Mouse (Mus musculus) lung, postnatal 14 days (tissue): Measurements from ENCODE around the gene Cdip1.

Source experiments
- DNase-seq: peaks from one replicate; pipeline ENCODE4 v3.0.0; 2021

Gene Cdip1

DNA sequence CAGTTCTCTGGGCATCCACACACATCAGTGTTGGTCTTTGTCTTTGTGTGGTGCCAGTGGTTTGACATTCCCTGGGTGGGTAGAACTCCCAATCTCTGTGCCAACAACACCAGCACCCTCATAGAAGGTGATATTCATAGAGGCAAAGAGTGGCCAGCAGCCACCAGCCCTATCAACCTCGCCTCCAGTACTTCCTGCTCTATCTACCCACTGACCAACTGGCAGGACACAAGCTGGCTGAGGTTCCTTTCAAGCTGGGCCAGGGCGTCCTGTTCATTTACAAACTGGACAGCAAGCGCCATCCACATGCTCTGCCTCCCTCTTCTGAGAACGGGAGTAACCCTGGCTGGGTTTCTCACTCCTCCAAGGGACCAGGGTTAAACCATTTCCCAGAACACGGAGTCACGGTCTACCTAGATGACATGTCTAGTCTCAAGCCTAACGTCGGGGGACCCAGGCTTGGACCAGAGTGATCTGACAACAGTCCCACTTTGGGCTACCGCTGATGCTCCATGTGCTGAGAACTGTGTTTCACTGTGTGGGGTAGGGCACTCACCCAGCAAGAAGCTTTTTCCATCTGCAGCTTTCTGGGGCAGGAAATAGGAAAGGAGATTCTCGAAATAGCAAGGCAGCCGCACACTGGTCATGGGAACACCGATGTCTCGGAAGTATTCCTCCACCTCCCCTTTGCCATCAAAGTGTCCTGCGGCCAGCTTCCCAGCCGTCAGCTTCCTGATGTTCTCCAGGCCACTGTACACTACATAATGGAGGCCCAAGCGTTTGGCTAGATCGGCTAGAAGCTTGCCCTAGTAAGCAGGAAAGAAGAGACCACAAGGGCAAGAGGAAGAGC lies 76.0 kb downstream of the Cdip1 start:
- DNase-seq: no peak

DNA sequence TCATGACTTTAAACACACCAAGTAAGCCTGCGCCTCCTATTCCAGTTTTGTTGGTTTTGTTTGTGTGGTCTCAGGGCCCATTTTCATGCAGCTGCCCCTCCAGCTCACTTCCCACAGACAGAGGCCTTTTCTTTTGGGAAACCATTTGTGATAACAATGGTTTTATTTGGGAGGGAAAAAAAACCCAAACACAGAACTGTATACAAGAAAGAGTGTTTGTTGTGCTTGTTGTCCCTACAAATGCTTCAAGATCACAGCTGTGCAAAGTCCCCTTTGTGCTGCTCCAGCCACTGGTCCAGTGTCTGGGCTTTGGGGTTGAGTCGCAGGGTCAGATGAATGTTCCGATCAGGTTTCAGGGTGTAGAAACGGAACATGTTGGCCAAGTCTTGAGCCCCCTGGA lies 78.9 kb downstream of the Cdip1 start:
- DNase-seq: no peak

DNA sequence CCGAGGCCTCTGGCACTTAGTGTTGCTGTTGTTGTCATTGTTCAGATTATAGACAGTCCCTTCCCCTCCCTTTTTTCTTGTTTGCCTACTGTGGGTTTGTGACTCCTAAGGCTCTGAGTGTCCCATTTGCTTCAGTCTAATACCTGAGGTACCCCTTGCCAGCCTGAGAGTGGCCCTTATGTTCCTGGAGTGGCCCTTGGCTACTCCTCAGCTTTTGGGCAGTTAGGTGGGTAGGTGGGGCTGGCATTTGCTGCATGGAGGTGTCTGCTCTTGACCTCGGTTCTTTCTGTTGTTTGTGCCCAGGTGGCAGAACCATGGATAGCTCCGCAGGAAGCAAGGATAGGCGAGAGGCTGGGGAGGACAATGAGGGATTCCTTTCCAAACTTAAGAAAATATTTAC lies 84.6 kb downstream of the Cdip1 start:
- peak; percentile 53 for DNase-seq

DNA sequence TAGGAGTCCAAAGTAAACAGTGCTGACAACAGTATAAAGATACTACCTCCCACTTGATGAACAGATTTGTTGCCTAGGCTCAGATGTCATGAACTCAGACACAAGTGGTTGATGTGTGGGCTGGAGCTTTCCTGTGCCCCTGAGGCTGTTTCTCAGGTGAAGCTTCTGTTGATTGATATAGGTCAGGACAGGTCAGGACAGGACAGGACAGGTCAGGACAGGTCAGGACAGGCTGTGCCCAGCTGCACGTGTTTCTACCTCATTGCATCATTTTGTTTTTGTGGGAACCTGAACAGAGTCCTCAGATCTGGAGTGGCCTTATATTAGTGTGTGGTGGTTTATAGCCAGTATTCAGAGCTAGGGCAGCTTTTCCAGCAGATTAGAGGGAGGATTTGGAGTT lies 87.4 kb downstream of the Cdip1 start:
- DNase-seq: no peak

DNA sequence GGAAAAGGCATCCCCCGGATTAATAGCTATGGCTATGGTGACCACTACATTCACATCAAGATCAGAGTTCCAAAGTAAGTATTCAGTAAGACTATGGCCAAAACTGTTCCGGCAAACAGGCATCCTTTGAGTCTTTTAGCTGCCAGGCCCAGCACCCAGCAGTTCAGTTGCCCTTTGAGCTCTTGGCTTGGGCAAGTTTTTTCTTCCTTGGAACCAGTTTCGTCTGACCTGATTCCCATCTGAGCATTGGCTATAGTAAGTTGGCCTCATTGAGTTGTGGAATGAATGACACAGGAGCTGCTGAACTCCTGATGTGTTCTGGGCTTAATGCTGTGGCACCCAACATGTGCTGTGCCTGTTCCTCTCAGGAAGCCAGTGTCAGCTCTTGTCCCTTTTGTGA lies 88.9 kb downstream of the Cdip1 start:
- DNase-seq: no peak
